Mouse (Mus musculus): Measurements from ENCODE around the gene Pmp22. TPM values are rescaled to one million over a fixed set of nuclear protein-coding genes. Genes with fewer than 3 reads are reported as not detected.

Gene Pmp22
- total RNA-seq, 2 experiments from 2014 or later = not detected

Other genes starting within 250 kb of the Pmp22 start
- gene Tvp23b, start 249.5 kb upstream of the Pmp22 start, total RNA-seq (2014; fragmentation: Nextera tagmentation) = 25.3 and 32.2 TPM in 2 replicates
- 47.2 and 68.9 TPM in 2 replicates for gene Tvp23b, start 249.5 kb upstream of the Pmp22 start, total RNA-seq (2017)
- not detected in 2 replicates for gene Cdrt4, start 177.8 kb upstream of the Pmp22 start, total RNA-seq (2014; fragmentation: Nextera tagmentation)
- gene Cdrt4, start 177.8 kb upstream of the Pmp22 start, total RNA-seq (2017) = not detected in 2 replicates
- not detected in 2 replicates for gene Tekt3, start 67.3 kb upstream of the Pmp22 start, total RNA-seq (2014; fragmentation: Nextera tagmentation)
- gene Tekt3, start 67.3 kb upstream of the Pmp22 start, total RNA-seq (2017) = not detected in 2 replicates

Measured in megakaryocyte-erythroid progenitor cell, adult 5-6 weeks (primary cell).